Mouse (Mus musculus): ENCODE results near the gene Gm595. TPM values are rescaled to one million over a fixed set of nuclear protein-coding genes. Genes with fewer than 3 reads are reported as not detected.

The Gm595 gene
- not detected for polyA plus RNA-seq (2017; shearing (Covaris generic))

GRCm38 (mm10) chrX:48877613-48878012, at the start of gene Gm595:
Gene Gm595 (minus strand): TSS chrX:48877713.

Other genes with a start within 250 kb of the Gm595 start
- not detected for gene Gpr119, start 203.2 kb downstream of the Gm595 start, polyA plus RNA-seq (2017; shearing (Covaris generic))
- gene Rbmx2, start 182.7 kb downstream of the Gm595 start, polyA plus RNA-seq (2017; shearing (Covaris generic)), result 16.2 TPM